Mouse (Mus musculus): Measurements from ENCODE around the gene Ttll5. TPM values are rescaled to one million over a fixed set of nuclear protein-coding genes. Genes with fewer than 3 reads are reported as not detected.

Ttll5 gene
- polyA plus RNA-seq, 1 experiment from 2014 or later: 19.9 TPM

DNA sequence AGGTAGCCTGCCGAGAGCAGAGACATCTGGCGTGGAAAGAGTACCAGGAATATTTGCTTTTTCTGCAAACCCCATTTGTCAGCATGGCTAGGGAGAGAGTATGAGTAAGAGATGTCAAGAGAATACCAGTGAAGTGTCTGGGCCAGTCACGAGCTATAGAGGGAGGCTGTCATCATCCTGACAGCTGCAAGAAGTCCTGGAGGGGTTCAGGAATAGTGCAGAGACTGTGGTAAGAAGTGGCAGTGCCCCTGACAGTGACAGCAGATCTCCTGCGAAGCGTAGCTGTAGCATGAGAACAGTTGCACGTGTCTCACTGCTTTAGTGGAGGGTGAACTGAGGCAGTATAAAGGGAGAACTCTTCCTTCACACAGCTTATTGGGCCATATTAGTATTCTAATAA, 197.1 kb downstream of the Ttll5 start:
- H3K4me1 ChIP-seq (replicated peaks; ENCODE audit: control insufficient read depth, insufficient read depth, low read length): 0 out of 2 replicates have a peak, but pooled peaks cover 2% of the 10 kb centered on the region
- DNase-seq (ENCODE audit: low spot score): no peak

DNA sequence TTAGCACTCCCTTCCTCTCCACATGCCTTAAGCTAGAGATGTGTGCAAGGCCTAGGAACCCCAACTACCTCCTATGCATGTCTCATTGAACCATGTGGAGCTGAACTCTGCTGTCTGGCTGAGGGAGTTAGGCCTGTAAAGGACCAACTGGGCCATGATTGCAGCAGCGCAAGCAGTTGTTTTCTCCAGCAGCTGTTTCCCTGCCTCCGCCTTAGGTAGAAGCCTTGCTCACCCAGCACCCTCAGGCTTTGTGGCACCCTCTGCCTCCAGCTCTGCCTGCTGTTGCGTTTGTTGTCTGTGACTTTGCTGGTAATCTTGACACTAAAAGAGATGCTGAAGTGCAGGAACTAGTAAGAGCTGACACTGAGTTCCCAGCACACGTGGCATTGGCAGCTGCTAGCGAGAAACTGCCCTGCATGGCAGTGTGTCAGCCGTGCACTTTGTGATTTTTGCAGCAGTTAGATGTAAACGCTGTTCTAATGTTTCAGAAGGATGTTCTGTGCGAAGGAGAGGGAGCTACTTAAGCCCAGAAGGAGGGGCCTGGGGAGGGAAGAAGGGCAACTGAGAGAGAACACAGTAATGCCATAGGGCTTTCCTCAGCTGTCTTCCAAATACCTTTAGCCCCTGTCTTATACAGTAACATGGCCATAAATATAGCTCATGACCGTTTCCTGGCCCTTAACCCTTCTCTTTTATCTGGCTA, 198.0 kb downstream of the Ttll5 start:
- Histone ChIP-seq H3K9me3 (ENCODE audit: control insufficient read depth, low read length) (no peaks in the 10 kb centered on the region), H3K4me2 (ENCODE audit: low read depth, low read length, severe bottlenecking) (no peak overlapping the region), H3K27ac (ENCODE audit: low read depth, low read length) (no peak overlapping the region), H3K27me3 (ENCODE audit: control insufficient read depth, insufficient read depth, low read length) (no peaks in the 10 kb centered on the region), H3K36me3 (ENCODE audit: control insufficient read depth, insufficient read depth, low read length) (no peaks in the 10 kb centered on the region), H3K4me1 (replicated peaks; ENCODE audit: control insufficient read depth, insufficient read depth, low read length) (0 out of 2 replicates have a peak, but pooled peaks cover 2% of the 10 kb centered on the region), H3K9ac (ENCODE audit: low read length) (no peak overlapping the region), H3K4me3 (ENCODE audit: low read depth, low read length) (no peak overlapping the region)
- ATAC-seq (replicated peaks; ENCODE audit: low FRiP score) (no peak), DNase-seq (ENCODE audit: low spot score) (no peak)
- 84% methylated on average over 9 of the region's 9 CpGs for WGBS

More for the DNA sequence above, 197.1 kb downstream of the Ttll5 start:
- no peak overlapping the region for H3K27ac ChIP-seq (ENCODE audit: low read depth, low read length)
- H3K27me3 ChIP-seq (ENCODE audit: control insufficient read depth, insufficient read depth, low read length): no peaks in the 10 kb centered on the region
- 83% methylated on average over 6 of the region's 6 CpGs for WGBS
- no peak overlapping the region for H3K4me2 ChIP-seq (ENCODE audit: low read depth, low read length, severe bottlenecking)
- H3K9me3 ChIP-seq (ENCODE audit: control insufficient read depth, low read length): no peaks in the 10 kb centered on the region
- H3K36me3 ChIP-seq (ENCODE audit: control insufficient read depth, insufficient read depth, low read length): no peaks in the 10 kb centered on the region
- H3K9ac ChIP-seq (ENCODE audit: low read length): no peak overlapping the region
- H3K4me3 ChIP-seq (ENCODE audit: low read depth, low read length): no peak overlapping the region
- no peak for ATAC-seq (replicated peaks; ENCODE audit: low FRiP score)

DNA sequence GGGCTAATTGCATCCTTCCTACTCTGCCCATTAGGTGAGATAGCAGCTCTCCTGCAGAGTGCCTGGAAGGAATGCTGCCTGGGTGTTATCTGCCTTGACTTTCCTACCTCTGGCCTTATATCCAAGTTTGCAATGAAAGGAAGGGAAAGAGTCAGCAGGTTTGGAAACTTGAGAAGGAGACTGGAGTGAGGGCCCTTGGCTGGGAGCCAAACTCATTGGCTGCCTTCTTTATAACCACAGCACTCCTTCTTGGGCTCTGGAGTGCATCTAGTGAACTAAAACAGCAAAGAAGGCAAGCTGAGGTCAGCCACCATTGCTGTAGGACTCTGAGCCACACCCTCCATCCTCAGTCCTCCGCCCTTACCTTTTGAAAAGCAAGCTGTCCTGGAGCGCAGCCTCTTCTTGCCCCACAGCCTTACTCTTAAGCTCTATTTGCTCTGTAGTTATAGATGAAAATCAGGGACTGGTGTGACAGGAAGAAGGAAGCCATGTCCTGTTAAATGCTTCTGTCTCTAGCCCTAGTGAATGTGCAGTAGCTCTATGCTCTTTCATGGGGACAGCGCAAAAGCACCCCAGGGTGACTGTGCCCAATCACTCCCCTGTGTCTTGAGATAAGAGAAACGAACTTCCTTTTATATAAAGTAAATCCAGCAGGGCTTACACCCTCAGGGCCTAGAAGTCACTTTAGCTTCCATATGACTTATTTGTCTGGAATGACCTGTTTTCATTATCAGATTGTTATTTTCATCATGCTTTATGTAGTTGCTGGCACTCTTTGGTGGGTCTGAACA, 198.8 kb downstream of the Ttll5 start:
- H3K27me3 ChIP-seq (ENCODE audit: control insufficient read depth, insufficient read depth, low read length): no peaks in the 10 kb centered on the region
- no peaks in the 10 kb centered on the region for H3K36me3 ChIP-seq (ENCODE audit: control insufficient read depth, insufficient read depth, low read length)
- H3K4me3 ChIP-seq (ENCODE audit: low read depth, low read length): no peak overlapping the region
- H3K4me2 ChIP-seq (ENCODE audit: low read depth, low read length, severe bottlenecking): no peak overlapping the region
- WGBS: 87% methylated on average over 4 of the region's 4 CpGs
- no peak overlapping the region for H3K27ac ChIP-seq (ENCODE audit: low read depth, low read length)
- no peak overlapping the region for H3K9ac ChIP-seq (ENCODE audit: low read length)
- H3K9me3 ChIP-seq (ENCODE audit: control insufficient read depth, low read length): no peaks in the 10 kb centered on the region
- H3K4me1 ChIP-seq (replicated peaks; ENCODE audit: control insufficient read depth, insufficient read depth, low read length): 0 out of 2 replicates have a peak, but pooled peaks cover 2% of the 10 kb centered on the region
- DNase-seq (ENCODE audit: low spot score): no peak
- ATAC-seq (replicated peaks; ENCODE audit: low FRiP score): no peak

DNA sequence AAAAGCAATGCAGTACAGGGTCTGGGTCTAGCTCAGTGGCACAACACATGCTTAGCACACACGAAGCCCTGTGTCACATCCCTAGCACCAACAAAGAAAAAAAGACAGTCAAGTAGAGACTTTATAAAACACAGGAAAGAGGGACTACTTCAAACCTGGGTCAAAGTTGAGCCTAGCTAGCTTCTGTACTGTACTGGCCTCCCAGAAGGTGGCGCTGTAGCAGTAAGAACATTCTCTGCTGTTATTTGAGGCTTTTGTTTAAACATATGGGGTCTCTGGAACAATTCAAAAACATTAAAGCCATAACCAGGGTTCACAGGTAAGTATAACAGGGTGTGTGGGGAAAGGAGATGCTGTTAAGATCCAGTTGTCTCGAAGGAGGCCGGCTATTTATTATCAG, 200.0 kb downstream of the Ttll5 start:
- H3K36me3 ChIP-seq (ENCODE audit: control insufficient read depth, insufficient read depth, low read length): no peaks in the 10 kb centered on the region
- H3K4me2 ChIP-seq (ENCODE audit: low read depth, low read length, severe bottlenecking): no peak overlapping the region
- no peak overlapping the region for H3K9ac ChIP-seq (ENCODE audit: low read length)
- DNase-seq (ENCODE audit: low spot score) (no peak), ATAC-seq (replicated peaks; ENCODE audit: low FRiP score) (no peak)
- no peaks in the 10 kb centered on the region for H3K9me3 ChIP-seq (ENCODE audit: control insufficient read depth, low read length)
- no peaks in the 10 kb centered on the region for H3K27me3 ChIP-seq (ENCODE audit: control insufficient read depth, insufficient read depth, low read length)
- H3K4me1 ChIP-seq (replicated peaks; ENCODE audit: control insufficient read depth, insufficient read depth, low read length): 0 out of 2 replicates have a peak, but pooled peaks cover 2% of the 10 kb centered on the region
- no peak overlapping the region for H3K27ac ChIP-seq (ENCODE audit: low read depth, low read length)
- no peak overlapping the region for H3K4me3 ChIP-seq (ENCODE audit: low read depth, low read length)
- 57% methylated on average over 4 of the region's 4 CpGs for WGBS

DNA sequence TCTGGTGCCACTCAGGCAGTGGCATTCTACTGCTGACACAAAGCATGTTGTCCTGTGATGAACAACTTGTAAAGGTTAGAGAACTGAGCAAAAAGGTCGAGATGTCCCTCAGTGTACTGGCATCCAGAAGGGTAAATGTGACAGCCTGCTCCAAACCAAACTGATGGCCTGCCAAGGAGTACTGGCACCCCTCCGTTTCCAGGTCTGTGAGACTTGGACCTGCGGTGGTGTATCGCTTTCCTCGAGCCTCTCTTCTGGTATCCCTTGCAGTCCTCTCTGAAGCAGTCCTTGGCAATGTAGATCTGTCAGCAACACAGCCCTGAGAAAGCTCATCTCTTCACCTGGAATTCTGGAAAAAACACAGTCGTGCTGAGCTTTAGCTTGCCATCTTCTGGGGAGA, 201.0 kb downstream of the Ttll5 start:
- Histone ChIP-seq H3K27me3 (ENCODE audit: control insufficient read depth, insufficient read depth, low read length) (no peaks in the 10 kb centered on the region), H3K4me2 (ENCODE audit: low read depth, low read length, severe bottlenecking) (no peak overlapping the region), H3K4me1 (replicated peaks; ENCODE audit: control insufficient read depth, insufficient read depth, low read length) (0 out of 2 replicates have a peak, but pooled peaks cover 2% of the 10 kb centered on the region), H3K27ac (ENCODE audit: low read depth, low read length) (no peak overlapping the region), H3K9me3 (ENCODE audit: control insufficient read depth, low read length) (no peaks in the 10 kb centered on the region), H3K4me3 (ENCODE audit: low read depth, low read length) (no peak overlapping the region), H3K36me3 (ENCODE audit: control insufficient read depth, insufficient read depth, low read length) (no peaks in the 10 kb centered on the region), H3K9ac (ENCODE audit: low read length) (no peak overlapping the region)
- DNase-seq (ENCODE audit: low spot score) (no peak), ATAC-seq (replicated peaks; ENCODE audit: low FRiP score) (no peak)
- WGBS: 87% methylated on average over 6 of the region's 6 CpGs

DNA sequence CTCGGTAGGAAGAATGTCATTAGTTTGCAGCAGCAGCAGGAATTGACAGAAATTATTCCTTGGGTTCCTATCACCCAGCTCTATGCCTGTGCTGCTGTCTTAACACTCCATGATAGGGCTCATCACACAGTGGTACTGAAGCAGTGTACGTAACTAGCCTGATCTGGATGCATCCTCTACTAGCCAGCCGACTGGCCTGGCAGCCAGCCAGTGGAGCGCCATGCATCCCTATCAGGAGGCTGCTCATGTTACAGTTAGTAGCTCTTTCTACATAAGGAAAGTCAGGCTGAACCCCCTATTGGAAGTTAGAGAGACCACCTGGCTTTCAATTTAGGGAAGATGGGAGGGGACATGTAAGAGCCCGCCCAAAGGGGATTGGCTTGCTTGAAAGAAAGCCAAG, 202.5 kb downstream of the Ttll5 start:
- no peaks in the 10 kb centered on the region for H3K27me3 ChIP-seq (ENCODE audit: control insufficient read depth, insufficient read depth, low read length)
- no peak overlapping the region for H3K9ac ChIP-seq (ENCODE audit: low read length)
- no peak overlapping the region for H3K27ac ChIP-seq (ENCODE audit: low read depth, low read length)
- no peak overlapping the region for H3K4me2 ChIP-seq (ENCODE audit: low read depth, low read length, severe bottlenecking)
- H3K36me3 ChIP-seq (ENCODE audit: control insufficient read depth, insufficient read depth, low read length): no peaks in the 10 kb centered on the region
- 80% methylated on average over 5 of the region's 5 CpGs for WGBS
- no peaks in the 10 kb centered on the region for H3K9me3 ChIP-seq (ENCODE audit: control insufficient read depth, low read length)
- H3K4me1 ChIP-seq (replicated peaks; ENCODE audit: control insufficient read depth, insufficient read depth, low read length): 0 out of 2 replicates have a peak, but pooled peaks cover 2% of the 10 kb centered on the region
- DNase-seq (ENCODE audit: low spot score) (no peak), ATAC-seq (replicated peaks; ENCODE audit: low FRiP score) (no peak)
- H3K4me3 ChIP-seq (ENCODE audit: low read depth, low read length): no peak overlapping the region

DNA sequence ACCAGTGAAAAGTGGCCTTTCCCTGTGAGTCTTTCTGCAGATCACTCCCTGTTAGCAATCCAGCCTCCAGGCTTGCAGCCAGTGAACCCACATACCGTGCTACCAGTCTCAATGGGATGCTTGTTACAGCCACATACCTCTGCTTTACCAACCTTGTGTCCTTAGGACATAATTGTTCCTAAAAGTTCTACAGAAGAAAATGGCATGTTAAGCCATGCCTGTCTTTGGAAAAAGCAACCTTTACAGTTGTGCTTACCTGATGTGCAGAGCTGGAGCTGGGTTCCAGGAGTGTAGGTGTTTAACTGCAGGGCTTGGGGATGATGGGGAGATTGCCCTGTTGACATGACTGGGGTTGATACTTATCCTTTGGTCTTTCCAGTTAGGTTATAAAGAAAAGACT, 203.3 kb downstream of the Ttll5 start:
- H3K4me2 ChIP-seq (ENCODE audit: low read depth, low read length, severe bottlenecking): no peak overlapping the region
- H3K9me3 ChIP-seq (ENCODE audit: control insufficient read depth, low read length): no peaks in the 10 kb centered on the region
- 77% methylated on average over 1 of the region's 1 CpGs for WGBS
- ATAC-seq (replicated peaks; ENCODE audit: low FRiP score) (no peak), DNase-seq (ENCODE audit: low spot score) (no peak)
- H3K4me1 ChIP-seq (replicated peaks; ENCODE audit: control insufficient read depth, insufficient read depth, low read length): 0 out of 2 replicates have a peak, but pooled peaks cover under 1% of the 10 kb centered on the region
- H3K27me3 ChIP-seq (ENCODE audit: control insufficient read depth, insufficient read depth, low read length): no peaks in the 10 kb centered on the region
- no peak overlapping the region for H3K4me3 ChIP-seq (ENCODE audit: low read depth, low read length)
- H3K9ac ChIP-seq (ENCODE audit: low read length): no peak overlapping the region
- no peak overlapping the region for H3K27ac ChIP-seq (ENCODE audit: low read depth, low read length)
- H3K36me3 ChIP-seq (ENCODE audit: control insufficient read depth, insufficient read depth, low read length): no peaks in the 10 kb centered on the region

DNA sequence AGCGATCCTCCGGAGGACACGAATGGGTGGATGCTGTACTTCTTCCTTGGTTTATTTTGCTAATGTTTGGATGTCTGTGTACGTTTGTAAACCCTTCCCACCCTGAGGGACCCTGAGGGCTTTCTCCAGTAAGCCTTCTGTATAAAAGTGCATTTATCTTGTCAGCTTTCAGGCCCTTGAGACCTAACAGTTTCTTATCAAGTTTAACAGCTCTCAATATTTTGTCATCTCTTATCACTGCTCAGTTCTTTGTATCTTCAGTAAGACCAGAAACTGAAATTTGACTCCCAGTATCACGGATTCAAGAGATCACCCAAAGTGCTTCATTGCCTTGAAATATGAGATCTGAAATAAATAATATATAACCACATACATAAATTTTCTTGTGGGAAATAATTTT, 206.5 kb downstream of the Ttll5 start:
- no peak overlapping the region for H3K4me2 ChIP-seq (ENCODE audit: low read depth, low read length, severe bottlenecking)
- H3K4me1 ChIP-seq (replicated peaks; ENCODE audit: control insufficient read depth, insufficient read depth, low read length): no peaks in the 10 kb centered on the region
- ATAC-seq (replicated peaks; ENCODE audit: low FRiP score): no peak
- H3K4me3 ChIP-seq (ENCODE audit: low read depth, low read length): no peak overlapping the region
- no peak for DNase-seq (ENCODE audit: low spot score)
- no peaks in the 10 kb centered on the region for H3K36me3 ChIP-seq (ENCODE audit: control insufficient read depth, insufficient read depth, low read length)
- no peak overlapping the region for H3K27ac ChIP-seq (ENCODE audit: low read depth, low read length)
- H3K9ac ChIP-seq (ENCODE audit: low read length): no peak overlapping the region
- no peaks in the 10 kb centered on the region for H3K9me3 ChIP-seq (ENCODE audit: control insufficient read depth, low read length)
- H3K27me3 ChIP-seq (ENCODE audit: control insufficient read depth, insufficient read depth, low read length): no peaks in the 10 kb centered on the region
- 86% methylated on average over 5 of the region's 5 CpGs for WGBS
